Mouse (Mus musculus): ENCODE measurements around the gene D7Ertd443e. TPM values are rescaled to one million over a fixed set of nuclear protein-coding genes. Genes with fewer than 3 reads are reported as not detected.

Gene D7Ertd443e
- polyA plus RNA-seq, 1 experiment from 2014 or later: 0.51 TPM

DNA sequence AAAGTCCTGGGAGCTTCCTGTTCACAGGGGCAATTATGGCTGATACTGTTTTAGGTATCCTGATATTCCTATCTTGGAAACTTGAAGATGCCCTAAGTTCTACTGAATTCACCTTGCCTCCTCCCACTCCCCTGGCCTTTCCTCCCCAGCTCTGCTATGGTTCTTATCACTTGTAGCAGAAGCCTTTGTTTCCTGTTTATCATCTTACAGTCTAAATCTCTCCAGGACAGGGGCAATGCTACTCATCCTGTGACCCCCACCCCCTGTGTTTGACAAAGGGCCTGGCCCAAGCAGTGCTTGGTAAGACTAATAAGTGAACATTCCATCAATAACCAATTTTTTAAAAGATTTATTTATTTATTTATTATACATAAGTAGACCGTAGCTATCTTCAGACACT lies 144.9 kb downstream of the D7Ertd443e start:
- WGBS: 93% methylated on average over 1 of the region's 1 CpGs
- ATAC-seq (ENCODE audit: low FRiP score, low TSS enrichment): no peak
- no peak for DNase-seq (ENCODE audit: low spot score)

GRCm38 (mm10) chr7:134238863-134239262 lies 146.6 kb downstream of the D7Ertd443e start:
- DNase-seq (ENCODE audit: low spot score) (no peak), ATAC-seq (ENCODE audit: low FRiP score, low TSS enrichment) (no peak)
- H3K27me3 ChIP-seq (ENCODE audit: control insufficient read depth, insufficient read depth, low read length): no peaks in the 10 kb centered on the region
- H3K9ac ChIP-seq (ENCODE audit: low read length): no peak overlapping the region
- no peak overlapping the region for H3K4me3 ChIP-seq (ENCODE audit: low read depth, low read length)
- H3K4me1 ChIP-seq (replicated peaks; ENCODE audit: control insufficient read depth, insufficient read depth): no peaks in the 10 kb centered on the region
- no peaks in the 10 kb centered on the region for H3K9me3 ChIP-seq (ENCODE audit: control insufficient read depth, low read length)
- H3K4me2 ChIP-seq (replicated peaks; ENCODE audit: low read depth): no peak overlapping the region
- TF ChIP-seq EP300 (optimal IDR thresholded peaks at IDR 0.05): no peak
- TF ChIP-seq CTCF (IDR thresholded peaks at IDR 0.05; ENCODE audit: low read depth): peak; percentile 25; the same call in 1 of the 2 replicates
- H3K36me3 ChIP-seq (ENCODE audit: control insufficient read depth, insufficient read depth, low read length): no peaks in the 10 kb centered on the region
- no peak overlapping the region for H3K27ac ChIP-seq (replicated peaks)
- WGBS: 96% methylated on average over 3 of the region's 3 CpGs

More for the DNA sequence above, 144.9 kb downstream of the D7Ertd443e start:
- no peaks in the 10 kb centered on the region for H3K36me3 ChIP-seq (ENCODE audit: control insufficient read depth, insufficient read depth, low read length)
- no peak overlapping the region for H3K9ac ChIP-seq (ENCODE audit: low read length)
- H3K9me3 ChIP-seq (ENCODE audit: control insufficient read depth, low read length): no peaks in the 10 kb centered on the region
- no peak overlapping the region for H3K4me3 ChIP-seq (ENCODE audit: low read depth, low read length)
- no peak overlapping the region for H3K27ac ChIP-seq (replicated peaks)
- no peak overlapping the region for H3K4me2 ChIP-seq (replicated peaks; ENCODE audit: low read depth)
- H3K4me1 ChIP-seq (replicated peaks; ENCODE audit: control insufficient read depth, insufficient read depth): no peaks in the 10 kb centered on the region
- no peak for TF ChIP-seq CTCF (IDR thresholded peaks at IDR 0.05; ENCODE audit: low read depth)
- no peak for TF ChIP-seq EP300 (optimal IDR thresholded peaks at IDR 0.05)
- H3K27me3 ChIP-seq (ENCODE audit: control insufficient read depth, insufficient read depth, low read length): no peaks in the 10 kb centered on the region

DNA sequence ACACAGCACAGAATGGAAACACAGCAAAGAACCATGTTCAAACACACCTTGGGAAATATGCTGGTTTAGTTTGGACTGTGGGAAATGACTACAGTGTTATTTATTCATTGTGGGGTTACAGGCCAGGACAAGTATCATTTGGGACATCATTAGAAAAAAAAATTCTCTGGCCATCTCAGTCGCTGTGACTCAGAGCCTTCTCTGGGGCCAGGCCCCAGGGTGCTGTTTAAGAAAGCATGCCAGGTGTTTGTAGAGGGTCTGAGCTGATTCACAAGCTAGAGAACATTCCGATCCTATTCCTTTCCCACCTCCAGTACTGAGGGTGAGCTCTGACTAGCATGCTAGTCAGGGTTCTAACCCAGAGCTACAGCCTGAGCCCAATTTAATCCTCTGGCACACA lies 148.1 kb downstream of the D7Ertd443e start:
- Histone ChIP-seq H3K4me1 (replicated peaks; ENCODE audit: control insufficient read depth, insufficient read depth) (no peaks in the 10 kb centered on the region), H3K4me2 (replicated peaks; ENCODE audit: low read depth) (no peak overlapping the region), H3K9ac (ENCODE audit: low read length) (no peak overlapping the region), H3K36me3 (ENCODE audit: control insufficient read depth, insufficient read depth, low read length) (no peaks in the 10 kb centered on the region), H3K4me3 (ENCODE audit: low read depth, low read length) (no peak overlapping the region), H3K27ac (replicated peaks) (no peak overlapping the region), H3K27me3 (ENCODE audit: control insufficient read depth, insufficient read depth, low read length) (no peaks in the 10 kb centered on the region), H3K9me3 (ENCODE audit: control insufficient read depth, low read length) (no peaks in the 10 kb centered on the region)
- TF ChIP-seq CTCF (IDR thresholded peaks at IDR 0.05; ENCODE audit: low read depth) (no peak), EP300 (optimal IDR thresholded peaks at IDR 0.05) (no peak)
- WGBS: 65% methylated on average over 2 of the region's 2 CpGs
- ATAC-seq (ENCODE audit: low FRiP score, low TSS enrichment) (no peak), DNase-seq (ENCODE audit: low spot score) (no peak)

GRCm38 (mm10) chr7:134236727-134237126 lies 148.7 kb downstream of the D7Ertd443e start:
- Histone ChIP-seq H3K36me3 (ENCODE audit: control insufficient read depth, insufficient read depth, low read length) (no peaks in the 10 kb centered on the region), H3K4me2 (replicated peaks; ENCODE audit: low read depth) (no peak overlapping the region), H3K4me3 (ENCODE audit: low read depth, low read length) (no peak overlapping the region), H3K27me3 (ENCODE audit: control insufficient read depth, insufficient read depth, low read length) (no peaks in the 10 kb centered on the region), H3K4me1 (replicated peaks; ENCODE audit: control insufficient read depth, insufficient read depth) (no peaks in the 10 kb centered on the region), H3K9ac (ENCODE audit: low read length) (no peak overlapping the region), H3K27ac (replicated peaks) (no peak overlapping the region), H3K9me3 (ENCODE audit: control insufficient read depth, low read length) (no peaks in the 10 kb centered on the region)
- DNase-seq (ENCODE audit: low spot score) (no peak), ATAC-seq (ENCODE audit: low FRiP score, low TSS enrichment) (no peak)
- TF ChIP-seq CTCF (IDR thresholded peaks at IDR 0.05; ENCODE audit: low read depth) (no peak), EP300 (optimal IDR thresholded peaks at IDR 0.05) (no peak)

DNA sequence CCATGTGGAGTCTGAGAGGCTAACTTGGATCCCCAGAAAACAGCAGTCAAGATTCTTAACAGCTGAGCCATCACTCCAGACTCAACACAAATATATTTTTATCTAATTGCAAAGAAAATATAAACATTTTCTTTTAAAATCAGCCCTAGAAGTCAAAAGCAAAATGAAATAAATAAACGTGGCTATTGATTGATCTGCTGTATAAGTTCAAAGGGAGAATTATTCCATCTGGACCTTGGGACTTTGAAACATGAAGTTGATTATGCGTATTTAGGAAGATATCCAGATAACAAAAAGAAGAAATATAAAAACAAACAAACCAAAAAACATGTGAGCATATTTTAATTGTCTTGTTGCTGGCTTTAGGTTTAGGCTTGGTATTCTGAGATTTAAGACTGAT lies 149.9 kb downstream of the D7Ertd443e start:
- Histone ChIP-seq H3K9me3 (ENCODE audit: control insufficient read depth, low read length) (no peaks in the 10 kb centered on the region), H3K9ac (ENCODE audit: low read length) (no peak overlapping the region), H3K4me2 (replicated peaks; ENCODE audit: low read depth) (no peak overlapping the region), H3K4me1 (replicated peaks; ENCODE audit: control insufficient read depth, insufficient read depth) (no peaks in the 10 kb centered on the region), H3K27me3 (ENCODE audit: control insufficient read depth, insufficient read depth, low read length) (no peaks in the 10 kb centered on the region), H3K4me3 (ENCODE audit: low read depth, low read length) (no peak overlapping the region), H3K27ac (replicated peaks) (no peak overlapping the region), H3K36me3 (ENCODE audit: control insufficient read depth, insufficient read depth, low read length) (no peaks in the 10 kb centered on the region)
- ATAC-seq (ENCODE audit: low FRiP score, low TSS enrichment) (no peak), DNase-seq (ENCODE audit: low spot score) (no peak)
- 70% methylated on average over 2 of the region's 2 CpGs for whole genome bisulfite sequencing
- TF ChIP-seq EP300 (optimal IDR thresholded peaks at IDR 0.05) (no peak), CTCF (IDR thresholded peaks at IDR 0.05; ENCODE audit: low read depth) (no peak)

DNA sequence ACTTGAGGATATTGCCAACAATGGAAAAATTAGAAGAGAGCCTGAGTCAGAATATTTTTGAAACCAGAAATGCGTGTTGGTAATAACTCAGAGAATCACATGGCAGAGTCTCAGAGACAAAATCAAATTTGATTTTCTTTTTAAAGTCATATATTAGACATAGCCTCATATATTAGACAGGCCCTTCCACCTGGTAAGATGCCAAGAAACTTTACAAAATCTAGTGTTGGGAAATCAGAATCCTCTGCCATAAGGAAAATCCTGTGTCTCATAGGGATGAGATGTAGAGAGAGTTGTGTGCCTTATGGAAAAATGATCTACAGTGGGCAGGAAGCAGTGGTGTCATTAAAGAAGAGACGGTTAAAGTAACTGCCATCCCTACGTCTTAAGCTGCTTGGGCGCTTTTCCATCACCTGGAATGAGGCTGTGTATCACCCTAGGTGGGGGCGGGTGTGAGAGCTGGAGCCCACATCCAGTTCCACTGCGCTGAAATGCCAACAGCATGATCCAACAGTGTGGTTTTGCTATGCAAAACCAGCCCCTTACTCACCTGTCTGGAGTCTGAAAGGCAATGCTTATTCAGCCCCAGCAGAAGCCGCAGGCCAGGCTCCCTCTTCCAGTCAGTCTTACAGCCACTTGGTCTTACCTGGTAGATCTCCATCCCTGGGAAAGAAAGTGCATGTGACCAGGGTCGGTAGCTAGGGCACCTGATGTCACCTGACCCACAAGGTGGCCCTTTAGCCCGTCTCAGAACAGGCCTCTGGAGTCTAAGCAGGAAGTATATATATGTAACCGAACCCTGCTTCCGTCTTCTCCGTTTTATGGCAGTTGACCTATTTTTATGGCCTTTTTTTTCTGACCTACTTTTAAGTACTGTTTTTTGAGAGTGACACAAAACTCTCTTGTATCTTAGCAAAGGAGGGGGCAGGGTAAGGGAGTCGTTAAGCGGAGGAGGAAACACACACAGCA lies 153.8 kb downstream of the D7Ertd443e start, which contains the start of gene Adam12:
Adam12 (minus strand) TSS at position 769 of the 969 bp plus-strand sequence.
- ATAC-seq (ENCODE audit: low FRiP score, low TSS enrichment) (no peak), DNase-seq (ENCODE audit: low spot score) (no peak)
- WGBS: 73% methylated on average over 14 of the region's 14 CpGs
- no peaks in the 10 kb centered on the region for H3K9me3 ChIP-seq (ENCODE audit: control insufficient read depth, low read length)
- H3K9ac ChIP-seq (ENCODE audit: low read length): no peak within 1 kb of the TSS
- H3K27me3 ChIP-seq (ENCODE audit: control insufficient read depth, insufficient read depth, low read length): no peaks in the 10 kb centered on the region
- H3K4me1 ChIP-seq (replicated peaks; ENCODE audit: control insufficient read depth, insufficient read depth): no peaks in the 10 kb centered on the region
- TF ChIP-seq CTCF (IDR thresholded peaks at IDR 0.05; ENCODE audit: low read depth) (no peak), EP300 (optimal IDR thresholded peaks at IDR 0.05) (no peak)
- no peak within 1 kb of the TSS for H3K4me3 ChIP-seq (ENCODE audit: low read depth, low read length)
- no peaks in the 10 kb centered on the region for H3K36me3 ChIP-seq (ENCODE audit: control insufficient read depth, insufficient read depth, low read length)
- H3K27ac ChIP-seq (replicated peaks): no peak within 1 kb of the TSS
- H3K4me2 ChIP-seq (replicated peaks; ENCODE audit: low read depth): no peak within 1 kb of the TSS

Data from stomach, postnatal 0 days (tissue).